In the genomic region with DNA sequence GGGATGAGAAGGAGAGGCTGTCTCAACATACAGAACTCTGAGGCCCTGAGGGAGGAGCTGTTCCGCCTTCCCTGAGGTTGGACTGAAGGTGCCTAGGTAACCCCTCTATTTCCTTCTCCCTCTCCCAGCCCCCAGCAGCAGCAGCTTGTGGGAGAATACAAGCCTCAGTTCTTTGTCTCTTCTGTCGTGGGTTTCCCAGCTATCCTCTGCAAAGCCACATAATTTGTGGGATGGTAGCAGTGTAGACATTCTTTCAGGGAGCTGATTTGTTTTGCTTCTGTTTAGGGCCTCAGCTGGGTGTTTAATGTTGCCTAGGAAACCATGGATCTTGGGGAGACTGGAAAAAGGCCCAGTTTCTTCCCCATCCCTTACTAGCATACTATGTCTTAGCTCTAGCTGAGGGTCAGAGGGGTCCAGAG, we compare ENCODE assay signal across 18 mouse cellular contexts. TPM values are rescaled to one million over a fixed set of nuclear protein-coding genes. Genes with fewer than 3 reads are reported as not detected.
A peak's percentile ranks its signal among the peaks of the same experiment; 100 is the strongest.
DNase-seq lines count a peak whose midpoint lies in the region; ATAC-seq and TF ChIP-seq lines count a peak whose summit lies in the region.
"Had no signal": no experiment of that assay in that cellular context is flagged by ENCODE, and none has a peak within 500 bp of the region (broad histone marks: within the 10 kb centered on the region; RNA-seq: fewer than 3 reads in every experiment).

No protein-coding gene starts in this region.

- no peak overlapping the region for H3K9ac ChIP-seq in midbrain, embryonic 12.5 days (replicated peaks)
- no peak overlapping the region for H3K9ac ChIP-seq in stomach, postnatal 0 days (ENCODE audit: low read length)
- H3K9ac ChIP-seq: embryonic facial prominence, embryonic 12.5 days; liver, embryonic 13.5 days had no signal

- DNase-seq in layer of hippocampus, adult 2 months (ENCODE audit: low spot score in 2 of 2) = no peak
- DNase-seq in layer of hippocampus, adult 18-20 months (ENCODE audit: low spot score in 2 of 2) = no peak
- no peak for DNase-seq in hindbrain, embryonic 10.5 days (ENCODE audit: low spot score)
- DNase-seq in stomach, postnatal 0 days (ENCODE audit: low spot score) = peak; percentile 19
- DNase-seq in right cerebral cortex, adult 2 months (ENCODE audit: low spot score in 2 of 2) = no peak
- DNase-seq in testis, postnatal 10 days (ENCODE audit: low spot score) = no peak
- DNase-seq: cerebellum, adult 9-11 months; heart, postnatal 10 days; kidney, adult 18-20 months; kidney, postnatal 4 days; liver, embryonic 13.5 days; lung, postnatal 36 days; right cerebral cortex, postnatal 14 days; thymus, postnatal 25 days had no signal

- WGBS in hindbrain, embryonic 10.5 days = 37% methylated on average over 2 of the region's 2 CpGs
- 34% methylated on average over 2 of the region's 2 CpGs for WGBS in midbrain, embryonic 12.5 days
- 53% methylated on average over 2 of the region's 2 CpGs for WGBS in stomach, postnatal 0 days

- no peak overlapping the region for H3K4me2 ChIP-seq in midbrain, embryonic 12.5 days (replicated peaks)
- no peak overlapping the region for H3K4me2 ChIP-seq in stomach, postnatal 0 days (replicated peaks; ENCODE audit: low read depth)
- H3K4me2 ChIP-seq: embryonic facial prominence, embryonic 12.5 days; liver, embryonic 13.5 days had no signal

- TF ChIP-seq EP300 in stomach, postnatal 0 days (optimal IDR thresholded peaks at IDR 0.05) = no peak

- ATAC-seq in midbrain, embryonic 12.5 days (ENCODE audit: low FRiP score, low read depth) = 0 out of 2 replicates have a peak, but pooled peaks have one; percentile 34
- ATAC-seq in stomach, postnatal 0 days (ENCODE audit: low FRiP score, low TSS enrichment) = no peak
- no peak for ATAC-seq in megakaryocyte progenitor cell, adult 5-6 weeks (replicated peaks; ENCODE audit: poor library complexity)

- 0 out of 2 replicates have a peak, but pooled peaks have one; percentile 3 for TF ChIP-seq CTCF in layer of hippocampus, adult 2 months (conservative IDR thresholded peaks at IDR 0.05)
- TF ChIP-seq CTCF in stomach, postnatal 0 days (IDR thresholded peaks at IDR 0.05; ENCODE audit: low read depth) = peak; percentile 39; the same call in 1 of the 2 replicates

- peaks cover 26% of the 10 kb centered on the region for H3K4me1 ChIP-seq in hindbrain, embryonic 10.5 days (replicated peaks)
- peaks cover 15% of the 10 kb centered on the region for H3K4me1 ChIP-seq in midbrain, embryonic 12.5 days
- H3K4me1 ChIP-seq in stomach, postnatal 0 days (replicated peaks; ENCODE audit: control insufficient read depth, insufficient read depth) = no peaks in the 10 kb centered on the region

- peak overlapping the region; percentile 28; the same call in 1 of the 2 replicates for H3K27ac ChIP-seq in layer of hippocampus, adult 2 months
- H3K27ac ChIP-seq in hindbrain, embryonic 10.5 days = peak overlapping the region; percentile 56; the same call in 1 of the 2 replicates
- peak overlapping the region; percentile 31; the same call in 1 of the 2 replicates for H3K27ac ChIP-seq in midbrain, embryonic 12.5 days (replicated peaks)
- no peak overlapping the region for H3K27ac ChIP-seq in stomach, postnatal 0 days (replicated peaks)
- H3K27ac ChIP-seq: embryonic facial prominence, embryonic 12.5 days; liver, embryonic 13.5 days had no signal

- H3K36me3 ChIP-seq in hindbrain, embryonic 10.5 days = no peaks in the 10 kb centered on the region
- H3K36me3 ChIP-seq in midbrain, embryonic 12.5 days = no peaks in the 10 kb centered on the region
- no peaks in the 10 kb centered on the region for H3K36me3 ChIP-seq in stomach, postnatal 0 days (ENCODE audit: control insufficient read depth, insufficient read depth, low read length)
- H3K36me3 ChIP-seq: embryonic facial prominence, embryonic 12.5 days; liver, embryonic 13.5 days had no signal

- H3K9me3 ChIP-seq in hindbrain, embryonic 10.5 days = 0 out of 2 replicates have a peak, but pooled peaks cover 2% of the 10 kb centered on the region
- 0 out of 2 replicates have a peak, but pooled peaks cover 5% of the 10 kb centered on the region for H3K9me3 ChIP-seq in midbrain, embryonic 12.5 days
- no peaks in the 10 kb centered on the region for H3K9me3 ChIP-seq in stomach, postnatal 0 days (ENCODE audit: control insufficient read depth, low read length)
- H3K9me3 ChIP-seq: embryonic facial prominence, embryonic 12.5 days; liver, embryonic 13.5 days had no signal

- H3K27me3 ChIP-seq in hindbrain, embryonic 10.5 days (ENCODE audit: insufficient read depth, poor library complexity, severe bottlenecking) = no peaks in the 10 kb centered on the region
- no peaks in the 10 kb centered on the region for H3K27me3 ChIP-seq in midbrain, embryonic 12.5 days
- no peaks in the 10 kb centered on the region for H3K27me3 ChIP-seq in stomach, postnatal 0 days (ENCODE audit: control insufficient read depth, insufficient read depth, low read length)
- H3K27me3 ChIP-seq: embryonic facial prominence, embryonic 12.5 days; liver, embryonic 13.5 days had no signal

- H3K4me3 ChIP-seq in layer of hippocampus, adult 2 months = no peak overlapping the region
- no peak overlapping the region for H3K4me3 ChIP-seq in hindbrain, embryonic 10.5 days
- H3K4me3 ChIP-seq in midbrain, embryonic 12.5 days = no peak overlapping the region
- no peak overlapping the region for H3K4me3 ChIP-seq in stomach, postnatal 0 days (ENCODE audit: low read depth, low read length)
- H3K4me3 ChIP-seq: embryonic facial prominence, embryonic 12.5 days; liver, embryonic 13.5 days; myocyte had no signal

RNA-seq across cellular contexts. Expression of a gene that starts 34.1 kb away (rescaled TPM):
- 10 to 100 TPM; 32.8 to 39.3 TPM for total RNA-seq in layer of hippocampus, adult 2 months (2021)
- 10 to 100 TPM; 34.6 to 39.3 TPM for total RNA-seq in layer of hippocampus, adult 18-20 months (2021)
- polyA plus RNA-seq in hindbrain, embryonic 10.5 days (2016; fragmentation: Nextera tagmentation; extraction: Ambion mirVana) = 71.5 and 85.4 TPM in 2 replicates
- polyA plus RNA-seq in midbrain, embryonic 12.5 days (2016; fragmentation: Nextera tagmentation; extraction: Ambion mirVana) = 76.3 and 83.1 TPM in 2 replicates
- polyA plus RNA-seq in stomach, postnatal 0 days (2015; fragmentation: Nextera tagmentation; extraction: Ambion mirVana) = 43.7 and 48.2 TPM in 2 replicates
- total RNA-seq in megakaryocyte progenitor cell, adult 5-6 weeks (2015) = 11.7 and 17.1 TPM in 2 replicates
- 39.8 and 52.0 TPM in 2 replicates for total RNA-seq in megakaryocyte progenitor cell, adult 5-6 weeks (2017)

RNA-seq across cellular contexts. Expression of a gene that starts 37.3 kb away (rescaled TPM):
- 1 to 10 TPM; 7.2 to 9.5 TPM for total RNA-seq in layer of hippocampus, adult 2 months (2021)
- 1 to 10 TPM; 8.3 to 9.8 TPM for total RNA-seq in layer of hippocampus, adult 18-20 months (2021)
- 17.8 and 21.6 TPM in 2 replicates for polyA plus RNA-seq in hindbrain, embryonic 10.5 days (2016; fragmentation: Nextera tagmentation; extraction: Ambion mirVana)
- 13.8 and 15.5 TPM in 2 replicates for polyA plus RNA-seq in midbrain, embryonic 12.5 days (2016; fragmentation: Nextera tagmentation; extraction: Ambion mirVana)
- 3.3 and 3.8 TPM in 2 replicates for polyA plus RNA-seq in stomach, postnatal 0 days (2015; fragmentation: Nextera tagmentation; extraction: Ambion mirVana)
- 0.27 and 0.35 TPM in 2 replicates for total RNA-seq in megakaryocyte progenitor cell, adult 5-6 weeks (2015)
- total RNA-seq in megakaryocyte progenitor cell, adult 5-6 weeks (2017) = 0.17 TPM in 1 of 2 replicates, not detected in the other

Comparison
In these comparisons a context has a peak if more than half of its experiments do, and no peak if none do; other contexts are left out.
1. RNA of a gene that starts 37.3 kb away (total RNA-seq): 8.3 to 9.8 TPM in layer of hippocampus, adult 18-20 months and 7.2 to 9.5 TPM in layer of hippocampus, adult 2 months; 0.17 to 0.35 TPM in megakaryocyte progenitor cell, adult 5-6 weeks; every median in the first group is over 4 times any median in the second.